Comparison of ENCODE assay signal across 27 mouse cellular contexts in genomic region chr2:147067480-147068246, GRCm38 (mm10). TPM values are rescaled to one million over a fixed set of nuclear protein-coding genes. Genes with fewer than 3 reads are reported as not detected.
A peak's percentile ranks its signal among the peaks of the same experiment; 100 is the strongest.
DNase-seq lines count a peak whose midpoint lies in the region; ATAC-seq and TF ChIP-seq lines count a peak whose summit lies in the region.
"Had no signal": no experiment of that assay in that cellular context is flagged by ENCODE, and none has a peak within 500 bp of the region (broad histone marks: within the 10 kb centered on the region; RNA-seq: fewer than 3 reads in every experiment).

No protein-coding gene starts in this region.

- H3K4me1 ChIP-seq in heart, embryonic 11.5 days (ENCODE audit: control insufficient read depth, insufficient read depth, low read length), result no peaks in the 10 kb centered on the region; the same call in 1 of the 2 replicates
- peaks cover 12 to 43% of the 10 kb centered on the region in 2 experiments for H3K4me1 ChIP-seq in MEL (ENCODE audit: control insufficient read depth in 1 of 2, insufficient read depth in 2 of 2, low read length in 2 of 2)
- H3K4me1 ChIP-seq in liver, embryonic 13.5 days (replicated peaks), result peaks cover 11% of the 10 kb centered on the region
- H3K4me1 ChIP-seq in midbrain, embryonic 14.5 days (ENCODE audit: control insufficient read depth, insufficient read depth, low read length), result no peaks in the 10 kb centered on the region
- H3K4me1 ChIP-seq: embryonic facial prominence, embryonic 10.5 days; heart, embryonic 13.5 days had no signal

- H3K9ac ChIP-seq in heart, embryonic 11.5 days (ENCODE audit: low read depth, low read length), result no peak overlapping the region
- H3K9ac ChIP-seq in MEL (ENCODE audit: control insufficient read depth, low read depth, low read length, poor library complexity, severe bottlenecking), result no peak overlapping the region
- H3K9ac ChIP-seq in liver, embryonic 13.5 days, result no peak overlapping the region
- no peak overlapping the region for H3K9ac ChIP-seq in midbrain, embryonic 14.5 days (replicated peaks; ENCODE audit: low read length)
- H3K9ac ChIP-seq: forebrain, embryonic 15.5 days; heart, embryonic 13.5 days had no signal

- 0 out of 2 replicates have a peak, but pooled peaks cover 3% of the 10 kb centered on the region for H3K36me3 ChIP-seq in heart, embryonic 11.5 days (ENCODE audit: control insufficient read depth, insufficient read depth, low read length)
- peaks cover 53 to 54% of the 10 kb centered on the region in 2 experiments for H3K36me3 ChIP-seq in MEL (ENCODE audit: control insufficient read depth in 1 of 2, insufficient read depth in 2 of 2, low read length in 2 of 2)
- peaks cover 33% of the 10 kb centered on the region for H3K36me3 ChIP-seq in liver, embryonic 13.5 days
- H3K36me3 ChIP-seq in midbrain, embryonic 14.5 days (ENCODE audit: control insufficient read depth, insufficient read depth, low read length), result peaks cover 35% of the 10 kb centered on the region

- peak; percentile 17 for DNase-seq in heart, adult 11 months
- DNase-seq in MEL (ENCODE audit: low read depth, low spot score) (peak; percentile 76), MN1 (ENCODE audit: low spot score) (no peak)
- DNase-seq in liver, embryonic 13.5 days, result peak; percentile 11
- no peak for DNase-seq in midbrain, embryonic 14.5 days
- DNase-seq in kidney, postnatal 14 days, result no peak
- DNase-seq: adrenal gland, postnatal 10 days; cerebellum, adult 11-12 months; cerebellum, adult 9-10 months; cerebellum, postnatal 36 days; gastrocnemius, postnatal 14 days; heart, postnatal 36 days had no signal

- H3K27me3 ChIP-seq in heart, embryonic 11.5 days (ENCODE audit: control insufficient read depth, insufficient read depth, low read length), result no peaks in the 10 kb centered on the region
- H3K27me3 ChIP-seq in MEL (ENCODE audit: control insufficient read depth in 1 of 2, insufficient read depth in 2 of 2, low read length in 2 of 2), result no peaks in the 10 kb centered on the region
- no peaks in the 10 kb centered on the region for H3K27me3 ChIP-seq in liver, embryonic 13.5 days
- H3K27me3 ChIP-seq in midbrain, embryonic 14.5 days (ENCODE audit: control insufficient read depth, insufficient read depth, low read length), result no peaks in the 10 kb centered on the region
- H3K27me3 ChIP-seq: forebrain, embryonic 15.5 days; heart, embryonic 13.5 days had no signal

- no peak overlapping the region for H3K27ac ChIP-seq in heart, embryonic 11.5 days (ENCODE audit: low read depth, low read length)
- H3K27ac ChIP-seq in MEL (ENCODE audit: control insufficient read depth, low read depth, low read length), result peak overlapping the region; percentile 38
- H3K27ac ChIP-seq in liver, embryonic 13.5 days, result no peak overlapping the region
- no peak overlapping the region for H3K27ac ChIP-seq in midbrain, embryonic 14.5 days (replicated peaks; ENCODE audit: low read depth, low read length)
- H3K27ac ChIP-seq: embryonic facial prominence, embryonic 10.5 days; forebrain, embryonic 15.5 days; heart, embryonic 13.5 days had no signal

- TF ChIP-seq EP300 in MEL (IDR thresholded peaks at IDR 0.05; ENCODE audit: low read depth in 1 of 2, low read length in 2 of 2), result peak; percentile 66 to 71

- TF ChIP-seq CTCF in MEL (IDR thresholded peaks at IDR 0.05 in 2 of 3, conservative IDR thresholded peaks at IDR 0.05 in 1 of 3; ENCODE audit: control insufficient read depth in 1 of 3, insufficient read depth in 1 of 3, low read depth in 2 of 3, low read length in 3 of 3, poor library complexity in 1 of 3, severe bottlenecking in 1 of 3), result no peak

- H3K4me3 ChIP-seq in heart, embryonic 11.5 days (ENCODE audit: low read depth, low read length), result no peak overlapping the region
- no peak overlapping the region for H3K4me3 ChIP-seq in MEL (ENCODE audit: control insufficient read depth in 1 of 2, insufficient read depth in 1 of 2, low read depth in 2 of 2, low read length in 2 of 2)
- H3K4me3 ChIP-seq in liver, embryonic 13.5 days (replicated peaks), result no peak overlapping the region
- no peak overlapping the region for H3K4me3 ChIP-seq in midbrain, embryonic 14.5 days (replicated peaks; ENCODE audit: low read depth, low read length)
- H3K4me3 ChIP-seq: embryonic facial prominence, embryonic 10.5 days; forebrain, embryonic 15.5 days; heart, embryonic 13.5 days had no signal

- WGBS in heart, embryonic 11.5 days (ENCODE audit: insufficient replicate concordance), result 66% methylated on average over 1 of the region's 1 CpGs
- WGBS in liver, embryonic 13.5 days (ENCODE audit: insufficient replicate concordance), result 44% methylated on average over 1 of the region's 1 CpGs
- 98% methylated on average over 1 of the region's 1 CpGs for WGBS in midbrain, embryonic 14.5 days

- no peak for TF ChIP-seq RAD21 in MEL (IDR thresholded peaks at IDR 0.05; ENCODE audit: low read depth, low read length)

- TF ChIP-seq POLR2A in MEL (IDR thresholded peaks at IDR 0.05; ENCODE audit: control insufficient read depth in 1 of 2, insufficient read depth in 1 of 2, low read depth in 1 of 2, low read length in 2 of 2, poor library complexity in 1 of 2), result no peak

- H3K9me3 ChIP-seq in heart, embryonic 11.5 days (replicated peaks; ENCODE audit: control insufficient read depth, low read length), result no peaks in the 10 kb centered on the region
- no peaks in the 10 kb centered on the region for H3K9me3 ChIP-seq in MEL (replicated peaks; ENCODE audit: insufficient read depth, low read length)
- H3K9me3 ChIP-seq in liver, embryonic 13.5 days (replicated peaks), result no peaks in the 10 kb centered on the region
- no peaks in the 10 kb centered on the region for H3K9me3 ChIP-seq in midbrain, embryonic 14.5 days (ENCODE audit: control insufficient read depth, low read length)
- H3K9me3 ChIP-seq: embryonic facial prominence, embryonic 10.5 days; forebrain, embryonic 15.5 days; heart, embryonic 13.5 days had no signal

- no peaks in the 10 kb centered on the region for H3K79me2 ChIP-seq in MEL (ENCODE audit: control insufficient read depth, insufficient read depth, low read length, poor library complexity)

- no peak for ATAC-seq in heart, embryonic 11.5 days (replicated peaks; ENCODE audit: insufficient number of reproducible peaks, low FRiP score, low TSS enrichment)
- ATAC-seq in liver, embryonic 13.5 days (ENCODE audit: low read depth), result peak; percentile 89
- peak; percentile 61 for ATAC-seq in megakaryocyte progenitor cell, adult 5-6 weeks (replicated peaks; ENCODE audit: poor library complexity)
- no peak for ATAC-seq in midbrain, embryonic 14.5 days (ENCODE audit: low FRiP score, low TSS enrichment)
- ATAC-seq: forebrain, embryonic 15.5 days; hindbrain, embryonic 16.5 days; inflammation-experienced regulatory T-cells, adult 6 months had no signal

- no peak overlapping the region for H3K4me2 ChIP-seq in heart, embryonic 11.5 days
- H3K4me2 ChIP-seq in liver, embryonic 13.5 days, result no peak overlapping the region
- H3K4me2 ChIP-seq in midbrain, embryonic 14.5 days (ENCODE audit: low read length), result no peak overlapping the region
- H3K4me2 ChIP-seq: forebrain, embryonic 15.5 days; heart, embryonic 13.5 days had no signal

TF ChIP-seq in MEL, 35 proteins besides CTCF, POLR2A, EP300 and RAD21:
- TF ChIP-seq MYB (IDR thresholded peaks at IDR 0.05; ENCODE audit: low read depth, low read length) (no peak), NRF1 (IDR thresholded peaks at IDR 0.05; ENCODE audit: insufficient read depth, low read depth, low read length, poor library complexity, severe bottlenecking) (no peak), MXI1 (IDR thresholded peaks at IDR 0.05; ENCODE audit: low read depth, low read length) (no peak), TAL1 (IDR thresholded peaks at IDR 0.05; ENCODE audit: low read length) (peak; percentile 82), TCF12 (IDR thresholded peaks at IDR 0.05; ENCODE audit: low read depth, low read length) (peak; percentile 87), BHLHE40 (IDR thresholded peaks at IDR 0.05; ENCODE audit: borderline replicate concordance, low read depth, low read length) (no peak), NELFE (IDR thresholded peaks at IDR 0.05; ENCODE audit: low read depth, low read length) (no peak), GATA1 (IDR thresholded peaks at IDR 0.05; ENCODE audit: low read depth, low read length) (peak; percentile 76), RCOR1 (IDR thresholded peaks at IDR 0.05; ENCODE audit: low read depth, low read length) (0 out of 2 replicates have a peak, but pooled peaks have one; percentile 20), ZNF384 (IDR thresholded peaks at IDR 0.05; ENCODE audit: low read depth, low read length) (no peak)

RNA-seq across cellular contexts. Expression of gene Nkx2-4, which starts 17.6 kb away (rescaled TPM):
- polyA plus RNA-seq in heart, embryonic 11.5 days (2014; fragmentation: Nextera tagmentation; extraction: Ambion mirVana), result not detected in 2 replicates
- not detected in 2 replicates for total RNA-seq in MEL (2012; rRNA removed)
- not detected for polyA plus RNA-seq in MEL (2012; ENCODE audit: insufficient read depth in 1 of 2, insufficient read length in 2 of 2, low read depth in 1 of 2, low replicate concordance in 2 of 2, missing spikeins in 1 of 2)
- polyA plus RNA-seq in liver, embryonic 13.5 days (2015; fragmentation: Nextera tagmentation; extraction: Ambion mirVana), result not detected in 2 replicates
- total RNA-seq in megakaryocyte progenitor cell, adult 5-6 weeks (2015), result not detected in 2 replicates
- total RNA-seq in megakaryocyte progenitor cell, adult 5-6 weeks (2017), result not detected in 2 replicates
- polyA plus RNA-seq in midbrain, embryonic 14.5 days (2014; fragmentation: Nextera tagmentation; extraction: Ambion mirVana), result not detected in 2 replicates
- total RNA-seq: adrenal gland, postnatal 10 days; adrenal gland, postnatal 4 days; gastrocnemius, adult 18-20 months; gastrocnemius, postnatal 14 days; heart, adult 8-10 months; heart, postnatal 36 days had no signal
- polyA plus RNA-seq: C2C12; embryonic facial prominence, embryonic 14.5 days; gonadal fat pad, adult 2 months; heart, embryonic 13.5 days; heart, postnatal 0 days; hindbrain, embryonic 11.5 days; hindbrain, embryonic 16.5 days; inflammation-experienced regulatory T-cells, adult 6 months had no signal

RNA-seq across cellular contexts. Expression of gene Xrn2, which starts 54.9 kb away (rescaled TPM):
- 70.3 and 71.7 TPM in 2 replicates for polyA plus RNA-seq in heart, embryonic 11.5 days (2014; fragmentation: Nextera tagmentation; extraction: Ambion mirVana)
- total RNA-seq in MEL (2012; rRNA removed), result 98.0 and 114 TPM in 2 replicates
- polyA plus RNA-seq in MEL (2012; ENCODE audit: insufficient read depth in 1 of 2, insufficient read length in 2 of 2, low read depth in 1 of 2, low replicate concordance in 2 of 2, missing spikeins in 1 of 2), result 100 to 1,000 TPM in 1 of 2 experiments, not detected in 1; 108 TPM
- polyA plus RNA-seq in liver, embryonic 13.5 days (2015; fragmentation: Nextera tagmentation; extraction: Ambion mirVana), result 38.6 and 45.4 TPM in 2 replicates
- 99.2 and 114 TPM in 2 replicates for total RNA-seq in megakaryocyte progenitor cell, adult 5-6 weeks (2015)
- 145 and 167 TPM in 2 replicates for total RNA-seq in megakaryocyte progenitor cell, adult 5-6 weeks (2017)
- 77.5 and 93.9 TPM in 2 replicates for polyA plus RNA-seq in midbrain, embryonic 14.5 days (2014; fragmentation: Nextera tagmentation; extraction: Ambion mirVana)

Comparison
In these comparisons a context has a peak if more than half of its experiments do, and no peak if none do; other contexts are left out.
1. DNase-seq: peak in heart, adult 11 months (single experiment), MEL (single experiment) and liver, embryonic 13.5 days (single experiment); none in midbrain, embryonic 14.5 days (single experiment), MN1 (single experiment) and kidney, postnatal 14 days (single experiment).
2. ATAC-seq: peak in liver, embryonic 13.5 days (single experiment) and megakaryocyte progenitor cell, adult 5-6 weeks (single experiment); none in heart, embryonic 11.5 days (single experiment) and midbrain, embryonic 14.5 days (single experiment).